Mouse (Mus musculus): ENCODE measurements around the gene Xrcc5.

- TF ChIP-seq CTCF (IDR thresholded peaks at IDR 0.05; ENCODE audit: borderline replicate concordance, insufficient read depth, low read length) (no peak), POLR2A (IDR thresholded peaks at IDR 0.05; ENCODE audit: low read depth, low read length) (no peak)
These were observed 99.4 kb downstream of the Xrcc5 start for GRCm38 (mm10) chr1:72406505-72407079.
